Mouse (Mus musculus) monocyte, adult 5-6 weeks (primary cell): Measurements from ENCODE around the gene Qprt. TPM values are rescaled to one million over a fixed set of nuclear protein-coding genes. Genes with fewer than 3 reads are reported as not detected.

Experiments
- ATAC-seq: fragments of 153-309, 156-312 bp; replicated peaks from 2 replicates; pipeline ENCODE4 v1.8.0; 2017; ENCODE audit warnings: mild to moderate bottlenecking; ENCODE audit not compliant: low TSS enrichment, insufficient number of reproducible peaks, severe bottlenecking, poor library complexity, low FRiP score
- total RNA-seq: library from RNA; stranded (forward); fragments of 200-1000, 200-491, 200-594 nt; gene quantifications from 3 replicates; pipeline ENCODE4 v1.2.3, GENCODE M21; 2017

Gene Qprt
- 5.1 to 16.1 TPM (median 9.1 TPM) in 3 replicates for total RNA-seq

- no peak for ATAC-seq
Observed at GRCm38 (mm10) chr7:127121911-127122270, at the start of gene Qprt. Gene Qprt, minus strand, starts transcription at chr7:127122226.

GRCm38 (mm10) chr7:127166501-127166900 lies 44.5 kb upstream of the Qprt start:
- no peak for ATAC-seq

GRCm38 (mm10) chr7:127165607-127166493 lies 43.8 kb upstream of the Qprt start:
- ATAC-seq, result peak; percentile 59

GRCm38 (mm10) chr7:127164002-127164401 lies 42.0 kb upstream of the Qprt start:
- peak; percentile 54; the same call in 1 of the 2 replicates for ATAC-seq

GRCm38 (mm10) chr7:127162546-127162945 lies 40.5 kb upstream of the Qprt start:
- ATAC-seq, result peak; percentile 45; the same call in 1 of the 2 replicates

- no peak for ATAC-seq
Observed at GRCm38 (mm10) chr7:127157548-127157947, 35.5 kb upstream of the Qprt start.

GRCm38 (mm10) chr7:127153477-127153876 lies 31.5 kb upstream of the Qprt start:
- peak; percentile 72 for ATAC-seq

GRCm38 (mm10) chr7:127152464-127152863 lies 30.4 kb upstream of the Qprt start:
- no peak for ATAC-seq

- no peak for ATAC-seq
Observed at GRCm38 (mm10) chr7:127147901-127148300, 25.9 kb upstream of the Qprt start.

- ATAC-seq, result no peak
Observed at GRCm38 (mm10) chr7:127146267-127146603, 24.2 kb upstream of the Qprt start.

GRCm38 (mm10) chr7:127145387-127146266 lies 23.6 kb upstream of the Qprt start:
- ATAC-seq, result no peak

- no peak for ATAC-seq
Observed at GRCm38 (mm10) chr7:127144412-127144811, 22.4 kb upstream of the Qprt start.

- no peak for ATAC-seq
Observed at GRCm38 (mm10) chr7:127142666-127143065, 20.6 kb upstream of the Qprt start.

- ATAC-seq, result 0 out of 2 replicates have a peak, but pooled peaks have one; percentile 29
Observed at GRCm38 (mm10) chr7:127142214-127142613, 20.2 kb upstream of the Qprt start.

GRCm38 (mm10) chr7:127140623-127141404 lies 18.8 kb upstream of the Qprt start:
- ATAC-seq, result no peak

GRCm38 (mm10) chr7:127139562-127139961 lies 17.5 kb upstream of the Qprt start:
- ATAC-seq, result no peak

GRCm38 (mm10) chr7:127139100-127139499 lies 17.1 kb upstream of the Qprt start:
- ATAC-seq, result no peak

GRCm38 (mm10) chr7:127137262-127138017 lies 15.4 kb upstream of the Qprt start, which contains the start of gene Spn:
Gene Spn, minus strand, starts transcription at chr7:127137823.
- ATAC-seq, result peak; percentile 45
